Mouse (Mus musculus): Measurements from ENCODE around the gene Ndufa11. TPM values are rescaled to one million over a fixed set of nuclear protein-coding genes. Genes with fewer than 3 reads are reported as not detected.

Ndufa11 gene
- total RNA-seq, 4 experiments from 2014 or later = 161 to 224 (median 198) TPM

GRCm38 (mm10) chr17:56758132-56758531 lies 40.6 kb downstream of the Ndufa11 start:
- DNase-seq (ENCODE audit: low spot score in 2 of 2) = peak; percentile 45 to 52

GRCm38 (mm10) chr17:56759261-56759660 lies 41.7 kb downstream of the Ndufa11 start:
- no peak for DNase-seq (ENCODE audit: low spot score in 2 of 2)

- DNase-seq (ENCODE audit: low spot score in 2 of 2) = no peak
Measured at GRCm38 (mm10) chr17:56761077-56761476, 43.5 kb downstream of the Ndufa11 start.

- DNase-seq (ENCODE audit: low spot score in 2 of 2) = peak; percentile 64 to 81
Measured at GRCm38 (mm10) chr17:56761991-56762410, 44.4 kb downstream of the Ndufa11 start.

GRCm38 (mm10) chr17:56762769-56763731 lies 45.5 kb downstream of the Ndufa11 start:
- DNase-seq (ENCODE audit: low spot score in 2 of 2) = peak; percentile 50 to 71

- DNase-seq (ENCODE audit: low spot score in 2 of 2) = no peak
Measured at GRCm38 (mm10) chr17:56763741-56764250, 46.2 kb downstream of the Ndufa11 start.

GRCm38 (mm10) chr17:56764474-56765354 lies 47.1 kb downstream of the Ndufa11 start, which contains the start of gene Dus3l:
Gene Dus3l, plus strand, starts transcription at chr17:56764757.
- DNase-seq (ENCODE audit: low spot score in 2 of 2) = peak; percentile 90 to 91

- DNase-seq (ENCODE audit: low spot score in 2 of 2) = no peak
Measured at GRCm38 (mm10) chr17:56765431-56765830, 47.9 kb downstream of the Ndufa11 start.

- DNase-seq (ENCODE audit: low spot score in 2 of 2) = no peak
Measured at GRCm38 (mm10) chr17:56766631-56767405, 49.3 kb downstream of the Ndufa11 start.

- DNase-seq (ENCODE audit: low spot score in 2 of 2) = no peak
Measured at GRCm38 (mm10) chr17:56767531-56768135, 50.1 kb downstream of the Ndufa11 start.

GRCm38 (mm10) chr17:56768941-56769340 lies 51.4 kb downstream of the Ndufa11 start:
- no peak for DNase-seq (ENCODE audit: low spot score in 2 of 2)

- no peak for DNase-seq (ENCODE audit: low spot score in 2 of 2)
Measured at GRCm38 (mm10) chr17:56769950-56770349, 52.4 kb downstream of the Ndufa11 start, which contains the start of gene Prr22. Gene Prr22, plus strand, starts transcription at chr17:56770250.

Other genes starting within 250 kb of the Ndufa11 start
- 100 to 1,000 TPM; 605 to 694 (median 657) TPM for gene Ptprs, start 241.3 kb upstream of the Ndufa11 start, total RNA-seq (2022)
- gene Znrf4, start 205.3 kb upstream of the Ndufa11 start, total RNA-seq (2022) = not detected
- 1 to 10 TPM in 3 of 4 experiments, under 1 TPM in 1; 0.71 to 5.3 (median 3.7) TPM for gene Gm20219, start 163.4 kb upstream of the Ndufa11 start, total RNA-seq (2022)
- gene Safb2, start 133.2 kb upstream of the Ndufa11 start, total RNA-seq (2022) = 100 to 1,000 TPM; 122 to 182 (median 154) TPM
- 100 to 1,000 TPM; 149 to 168 (median 159) TPM for gene Safb, start 132.9 kb upstream of the Ndufa11 start, total RNA-seq (2022)
- gene 2410015M20Rik, start 108.0 kb upstream of the Ndufa11 start, total RNA-seq (2022) = 100 to 1,000 TPM; 138 to 161 (median 146) TPM
- gene Rpl36, start 104.4 kb upstream of the Ndufa11 start, total RNA-seq (2022) = 100 to 1,000 TPM; 286 to 457 (median 374) TPM
- gene Lonp1, start 90.9 kb upstream of the Ndufa11 start, total RNA-seq (2022) = 10 to 100 TPM; 56.0 to 64.2 (median 59.3) TPM
- 1 to 10 TPM in 2 of 4 experiments, under 1 TPM in 2; 0.48 to 1.8 (median 1.2) TPM for gene Catsperd, start 89.6 kb upstream of the Ndufa11 start, total RNA-seq (2022)
- gene Ranbp3, start 44.5 kb upstream of the Ndufa11 start, total RNA-seq (2022) = 10 to 100 TPM; 89.0 to 93.5 (median 93.0) TPM
- 10 to 100 TPM; 10.3 to 15.4 (median 12.5) TPM for gene Vmac, start 255 bp downstream of the Ndufa11 start, total RNA-seq (2022)
- 1 to 10 TPM; 2.3 to 3.3 (median 2.6) TPM for gene Nrtn, start 39.8 kb downstream of the Ndufa11 start, total RNA-seq (2022)
- 10 to 100 TPM; 65.0 to 75.5 (median 71.4) TPM for gene Dus3l, start 47.0 kb downstream of the Ndufa11 start, total RNA-seq (2022)
- 1 to 10 TPM in 3 of 4 experiments, under 1 TPM in 1; 0.68 to 1.8 (median 1.6) TPM for gene Prr22, start 52.5 kb downstream of the Ndufa11 start, total RNA-seq (2022)
- gene Rfx2, start 113.2 kb downstream of the Ndufa11 start, total RNA-seq (2022) = 1 to 10 TPM; 4.3 to 6.0 (median 5.0) TPM
- not detected for gene Acsbg2, start 156.7 kb downstream of the Ndufa11 start, total RNA-seq (2022)
- gene 1700061G19Rik, start 157.7 kb downstream of the Ndufa11 start, total RNA-seq (2022) = under 1 TPM in 3 of 4 experiments, not detected in 1; 0.20 to 0.35 (median 0.27) TPM
- gene Mllt1, start 217.6 kb downstream of the Ndufa11 start, total RNA-seq (2022) = 10 to 100 TPM; 73.9 to 92.9 (median 80.6) TPM